Mouse (Mus musculus): ENCODE data around the gene Noa1. TPM values are rescaled to one million over a fixed set of nuclear protein-coding genes. Genes with fewer than 3 reads are reported as not detected.

Noa1 gene
- polyA plus RNA-seq, 1 experiment from 2014 or later: 35.5 TPM

DNA sequence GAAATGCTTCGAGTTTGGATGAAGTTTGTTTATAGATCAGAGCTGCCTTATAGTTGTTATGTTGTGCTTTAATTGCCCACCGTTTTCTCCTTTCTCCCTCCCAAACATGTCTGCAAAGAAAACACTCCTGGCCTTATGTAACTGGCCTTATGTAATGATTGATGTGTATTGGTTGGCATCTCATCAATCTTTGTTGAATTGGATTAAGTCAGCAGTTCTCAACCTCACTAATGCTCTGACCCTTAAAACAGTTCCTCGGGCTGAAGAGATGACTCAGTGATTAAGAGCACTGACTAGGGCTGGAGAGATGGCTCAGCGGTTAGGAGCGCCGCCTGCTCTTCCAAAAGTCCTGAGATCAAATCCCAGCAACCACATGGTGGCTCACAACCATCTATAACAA lies 5.1 kb upstream of the Noa1 start:
- H3K36me3 ChIP-seq: peaks cover 52% of the 10 kb centered on the region
- no peaks in the 10 kb centered on the region for H3K27me3 ChIP-seq
- no peak overlapping the region for H3K9ac ChIP-seq
- no peak for ATAC-seq (ENCODE audit: low FRiP score)
- no peak overlapping the region for H3K27ac ChIP-seq
- WGBS: 89% methylated on average over 6 of the region's 6 CpGs
- H3K4me3 ChIP-seq: no peak overlapping the region
- H3K4me2 ChIP-seq (replicated peaks): no peak overlapping the region
- peaks cover 14% of the 10 kb centered on the region for H3K4me1 ChIP-seq
- no peaks in the 10 kb centered on the region for H3K9me3 ChIP-seq (replicated peaks)

DNA sequence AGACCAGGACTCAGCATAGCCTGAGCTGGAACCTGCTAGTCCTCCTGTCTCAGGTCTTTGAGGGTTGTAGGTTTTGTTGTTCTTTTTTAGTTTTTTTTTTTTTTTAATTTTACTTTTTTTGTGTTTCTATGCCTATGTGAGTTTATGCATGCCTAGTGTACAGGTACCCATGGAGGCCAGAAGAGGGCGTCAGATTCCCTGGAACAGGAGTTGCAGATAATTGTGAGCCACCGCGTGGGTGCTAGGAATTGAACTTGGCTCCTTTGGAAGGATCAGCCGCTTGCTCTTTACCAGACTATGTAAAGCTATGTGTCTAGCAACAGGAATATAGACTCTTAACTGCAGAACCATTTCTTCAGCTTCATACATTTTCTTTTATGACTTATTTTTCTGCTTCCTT lies 4.3 kb upstream of the Noa1 start:
- H3K9ac ChIP-seq: no peak overlapping the region
- H3K36me3 ChIP-seq: peaks cover 49% of the 10 kb centered on the region

DNA sequence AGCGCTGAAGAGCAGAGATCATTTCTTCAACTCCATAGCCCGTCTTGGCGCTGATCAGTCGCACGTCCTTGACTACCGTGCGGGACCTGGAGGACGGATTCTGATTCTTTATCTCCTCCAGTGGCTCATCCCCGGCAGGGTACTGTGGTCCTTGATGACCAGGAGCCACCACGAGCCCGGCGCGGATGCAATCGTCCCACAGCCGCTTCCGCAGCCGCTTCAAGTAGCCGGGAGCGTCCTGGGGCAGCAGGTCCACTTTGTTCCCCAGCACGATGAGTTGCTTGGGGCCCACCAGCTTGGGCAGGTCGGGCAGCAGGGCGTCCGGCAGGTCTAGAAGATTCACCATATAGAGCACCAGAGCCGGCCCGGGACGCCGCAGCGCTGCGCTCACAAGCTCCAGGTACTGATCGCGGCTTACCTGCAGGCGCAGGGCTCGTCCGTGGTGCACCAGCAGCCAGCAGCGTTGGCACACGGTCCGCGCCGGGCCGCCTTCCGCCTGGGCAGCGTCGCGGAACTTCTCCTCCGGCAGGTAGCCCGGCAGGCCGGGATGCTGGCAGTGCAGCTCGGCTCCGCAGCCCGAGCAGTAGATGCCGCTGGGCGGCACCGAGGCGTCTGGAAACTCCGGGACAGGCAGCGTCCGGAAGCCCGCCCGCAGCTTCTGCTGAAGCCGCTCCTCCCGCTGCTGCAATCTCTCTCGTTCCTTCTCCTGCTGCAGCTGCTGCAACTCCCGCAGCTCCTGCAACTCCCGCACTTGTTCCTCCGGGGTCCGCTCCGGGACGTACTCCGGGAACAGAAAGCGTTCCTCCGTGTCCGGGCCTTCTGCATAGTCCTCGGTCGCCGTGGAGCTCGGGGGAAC lies 605 bp downstream of the Noa1 start:
- under 1% methylated on average over 75 of the region's 76 CpGs for WGBS
- Histone ChIP-seq H3K9me3 (replicated peaks) (no peaks in the 10 kb centered on the region), H3K4me3 (peak overlapping the region; percentile 78), H3K36me3 (peaks cover 33% of the 10 kb centered on the region), H3K9ac (peak overlapping the region; percentile 93), H3K27ac (peak overlapping the region; percentile 90), H3K27me3 (no peaks in the 10 kb centered on the region), H3K4me2 (replicated peaks) (peak overlapping the region; percentile 98), H3K4me1 (peaks cover 32% of the 10 kb centered on the region)
- ATAC-seq (ENCODE audit: low FRiP score): peak; percentile 48

More for the DNA sequence above, 4.3 kb upstream of the Noa1 start:
- H3K4me2 ChIP-seq (replicated peaks): no peak overlapping the region
- H3K9me3 ChIP-seq (replicated peaks): no peaks in the 10 kb centered on the region
- no peaks in the 10 kb centered on the region for H3K27me3 ChIP-seq
- no peak overlapping the region for H3K27ac ChIP-seq
- ATAC-seq (ENCODE audit: low FRiP score): no peak
- 98% methylated on average over 4 of the region's 4 CpGs for WGBS
- peaks cover 14% of the 10 kb centered on the region for H3K4me1 ChIP-seq
- no peak overlapping the region for H3K4me3 ChIP-seq

DNA sequence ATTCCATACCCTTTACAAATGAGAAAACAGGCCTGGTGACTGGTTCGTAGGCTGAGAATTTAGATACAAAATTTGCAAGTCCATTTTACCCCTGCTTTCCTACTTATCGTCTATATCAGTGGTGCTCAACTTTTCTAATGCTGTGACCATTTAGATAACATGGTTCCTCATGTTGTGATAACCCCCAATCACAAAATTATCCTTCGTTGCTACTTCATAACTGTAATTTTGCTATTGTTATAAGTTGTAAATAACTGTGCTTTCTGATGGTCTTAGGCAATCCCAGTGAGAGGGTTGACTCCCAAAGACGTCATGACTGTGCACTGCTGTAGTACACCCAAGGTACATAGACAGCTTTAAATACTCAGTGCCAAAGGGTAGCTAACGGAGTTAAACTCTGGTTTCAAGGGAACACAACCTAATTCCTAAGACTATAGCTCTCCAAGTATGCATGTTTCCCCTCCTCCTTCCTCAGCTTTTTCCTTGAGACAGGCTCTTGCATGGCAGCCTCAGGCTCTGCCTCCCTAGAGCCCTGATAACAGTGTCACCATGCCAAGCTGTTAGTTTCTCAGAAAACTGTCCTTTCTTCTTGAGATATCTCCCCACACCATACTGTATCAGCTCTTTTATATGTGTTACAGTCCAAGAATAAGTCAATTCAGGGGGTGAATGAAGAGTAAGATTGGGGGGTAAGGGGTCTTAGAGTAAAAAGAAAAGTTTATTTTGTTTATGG lies 1.9 kb downstream of the Noa1 start:
- Histone ChIP-seq H3K27ac (no peak overlapping the region), H3K4me3 (peak overlapping the region; percentile 78), H3K9ac (peak overlapping the region; percentile 93; the same call in 1 of the 2 replicates), H3K4me1 (peaks cover 32% of the 10 kb centered on the region), H3K36me3 (peaks cover 29% of the 10 kb centered on the region), H3K9me3 (replicated peaks) (no peaks in the 10 kb centered on the region), H3K4me2 (replicated peaks) (peak overlapping the region; percentile 98), H3K27me3 (no peaks in the 10 kb centered on the region)
- WGBS: 79% methylated on average over 5 of the region's 5 CpGs
- no peak for ATAC-seq (ENCODE audit: low FRiP score)

DNA sequence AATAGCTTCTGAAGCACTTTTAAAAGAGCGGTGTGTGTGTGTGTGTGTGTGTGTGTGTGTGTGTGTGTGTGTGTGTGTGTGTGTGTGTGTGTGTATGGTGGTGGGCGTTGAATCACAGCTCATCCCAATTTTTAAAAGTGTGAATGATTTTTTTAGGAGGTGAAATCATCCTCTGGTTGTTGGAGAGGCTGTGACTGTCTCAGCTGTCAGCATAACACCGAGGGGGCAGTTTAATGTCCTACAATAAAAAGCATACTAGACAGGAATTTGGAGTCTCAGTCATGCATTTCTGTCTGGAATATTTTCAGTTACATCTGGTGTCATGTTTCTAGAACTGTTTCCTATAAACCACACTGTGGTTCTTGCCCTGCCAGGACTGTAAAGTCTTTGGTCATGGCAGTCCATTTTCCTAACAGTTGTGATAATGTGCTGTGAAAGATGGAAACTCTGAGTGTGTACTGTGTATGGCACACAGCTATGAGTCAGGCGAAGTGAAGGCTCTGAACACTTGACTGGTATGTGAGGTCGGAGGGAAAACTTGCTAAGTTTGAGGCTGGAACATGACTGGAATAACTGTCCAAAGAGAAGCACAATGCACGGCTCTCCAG lies 8.5 kb downstream of the Noa1 start:
- H3K27me3 ChIP-seq: no peaks in the 10 kb centered on the region
- H3K4me1 ChIP-seq: no peaks in the 10 kb centered on the region
- 90% methylated on average over 6 of the region's 6 CpGs for WGBS
- H3K9me3 ChIP-seq (replicated peaks): no peaks in the 10 kb centered on the region
- no peak overlapping the region for H3K27ac ChIP-seq
- H3K4me3 ChIP-seq: no peak overlapping the region
- H3K36me3 ChIP-seq: peaks cover 52% of the 10 kb centered on the region
- H3K9ac ChIP-seq: no peak overlapping the region
- ATAC-seq (ENCODE audit: low FRiP score): no peak
- no peak overlapping the region for H3K4me2 ChIP-seq (replicated peaks)

DNA sequence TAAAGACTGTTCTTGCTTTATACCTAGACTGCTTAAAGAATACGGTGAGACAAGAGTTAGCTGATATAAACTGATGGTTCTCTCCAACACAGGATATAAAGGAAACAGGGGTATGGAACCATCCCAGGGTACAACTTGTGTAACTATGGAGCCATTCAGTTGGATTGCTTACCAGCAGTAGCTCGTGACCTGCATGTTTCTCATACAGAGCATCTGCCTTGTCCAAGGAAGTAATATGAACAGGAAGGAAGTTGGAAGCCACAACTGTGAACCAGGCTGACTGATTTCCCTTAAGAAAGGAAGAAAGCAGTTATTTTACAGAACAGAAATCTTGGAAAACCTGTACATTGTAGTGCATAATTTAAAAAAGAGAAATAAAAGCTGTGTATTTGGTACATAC lies 10.4 kb downstream of the Noa1 start:
- no peaks in the 10 kb centered on the region for H3K27me3 ChIP-seq
- WGBS: 90% methylated on average over 2 of the region's 2 CpGs
- peaks cover 58% of the 10 kb centered on the region for H3K36me3 ChIP-seq
- no peak overlapping the region for H3K9ac ChIP-seq
- no peak overlapping the region for H3K4me3 ChIP-seq
- ATAC-seq (ENCODE audit: low FRiP score): no peak
- no peaks in the 10 kb centered on the region for H3K4me1 ChIP-seq
- H3K4me2 ChIP-seq (replicated peaks): no peak overlapping the region
- no peak overlapping the region for H3K27ac ChIP-seq
- no peaks in the 10 kb centered on the region for H3K9me3 ChIP-seq (replicated peaks)

DNA sequence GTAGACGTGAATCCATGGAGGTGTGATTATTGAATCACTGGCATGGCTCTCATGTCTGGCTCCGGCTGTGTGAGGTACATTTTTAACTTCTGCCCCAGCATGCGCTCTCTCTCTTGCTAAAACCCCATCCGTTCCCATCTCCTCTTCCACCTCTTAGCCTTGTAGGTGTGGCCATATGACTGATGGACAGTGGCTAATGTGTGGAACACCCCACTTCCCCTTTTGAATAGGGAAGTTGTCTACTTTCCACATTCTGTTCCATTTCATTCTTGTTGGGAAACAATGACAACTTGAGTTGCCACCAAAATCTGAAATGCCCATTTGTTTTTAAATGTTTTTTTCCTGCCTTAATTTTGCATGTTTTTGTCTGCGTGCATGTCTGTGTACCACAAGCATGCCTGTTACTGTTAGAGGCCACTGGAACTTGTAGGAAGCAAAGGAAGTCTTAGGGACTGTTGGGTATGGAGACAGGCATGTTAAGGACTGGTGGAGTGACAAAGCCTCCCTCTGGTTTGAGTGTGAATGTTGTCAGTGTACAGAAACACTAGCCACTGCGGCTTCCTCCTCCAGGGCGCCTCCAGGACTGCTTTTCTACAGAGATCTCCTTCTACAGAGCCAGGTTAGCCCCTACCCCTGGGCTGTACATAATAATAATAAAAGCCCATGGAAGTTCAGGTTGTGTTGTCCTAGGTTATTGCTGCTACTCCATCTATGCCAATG lies 16.9 kb downstream of the Noa1 start:
- Histone ChIP-seq H3K36me3 (peaks cover 87% of the 10 kb centered on the region), H3K27ac (no peak overlapping the region), H3K9me3 (replicated peaks) (no peaks in the 10 kb centered on the region), H3K9ac (no peak overlapping the region), H3K27me3 (no peaks in the 10 kb centered on the region), H3K4me3 (no peak overlapping the region), H3K4me1 (no peaks in the 10 kb centered on the region), H3K4me2 (replicated peaks) (no peak overlapping the region)
- ATAC-seq (ENCODE audit: low FRiP score): no peak
- 92% methylated on average over 7 of the region's 7 CpGs for WGBS

DNA sequence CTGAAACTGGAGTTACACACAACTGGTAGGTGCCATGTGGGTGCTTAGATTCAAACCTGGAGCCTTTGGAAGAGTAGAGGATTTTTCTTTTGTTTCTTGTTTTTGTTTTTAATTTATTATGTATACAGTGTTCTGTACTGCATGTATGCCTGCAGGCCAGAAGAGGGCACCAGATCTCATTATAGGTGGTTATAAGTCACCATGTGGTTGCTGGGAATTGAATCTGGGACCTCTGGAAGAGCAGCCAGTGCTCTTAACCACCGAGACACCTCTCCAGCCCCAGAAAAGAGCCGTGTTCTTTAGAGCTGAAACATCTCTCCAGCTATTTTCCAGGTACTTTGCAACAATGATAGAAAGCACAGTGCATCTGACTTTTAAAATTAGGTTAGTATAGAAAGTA lies 19.3 kb downstream of the Noa1 start:
- no peak for ATAC-seq (ENCODE audit: low FRiP score)
- H3K4me1 ChIP-seq: no peaks in the 10 kb centered on the region
- H3K9me3 ChIP-seq (replicated peaks): no peaks in the 10 kb centered on the region
- no peak overlapping the region for H3K27ac ChIP-seq
- no peak overlapping the region for H3K4me3 ChIP-seq
- 89% methylated on average over 2 of the region's 2 CpGs for WGBS
- H3K4me2 ChIP-seq (replicated peaks): no peak overlapping the region
- H3K36me3 ChIP-seq: peaks cover 83% of the 10 kb centered on the region
- no peak overlapping the region for H3K9ac ChIP-seq
- no peaks in the 10 kb centered on the region for H3K27me3 ChIP-seq

DNA sequence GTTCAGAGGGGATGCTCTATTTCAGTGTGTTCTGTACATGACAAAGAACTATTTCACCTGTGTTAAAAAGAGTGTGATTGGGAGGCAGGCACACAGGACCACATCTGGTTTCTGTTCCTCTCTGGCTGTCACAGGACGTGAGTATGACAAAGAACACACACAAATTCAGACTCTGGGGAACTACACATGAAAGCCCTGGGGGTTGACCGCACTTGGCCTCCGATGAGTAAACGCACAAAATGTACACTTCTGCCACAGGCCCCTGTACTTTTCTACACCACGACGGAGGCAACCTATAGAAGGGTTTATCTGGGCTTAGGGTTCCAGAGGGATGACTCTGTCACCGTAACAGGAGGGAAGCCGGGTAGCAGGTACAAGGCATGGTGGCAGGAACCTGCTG lies 20.2 kb downstream of the Noa1 start:
- Histone ChIP-seq H3K36me3 (peaks cover 73% of the 10 kb centered on the region), H3K27me3 (no peaks in the 10 kb centered on the region), H3K27ac (no peak overlapping the region), H3K4me1 (no peaks in the 10 kb centered on the region), H3K4me3 (no peak overlapping the region), H3K9ac (no peak overlapping the region), H3K4me2 (replicated peaks) (no peak overlapping the region), H3K9me3 (replicated peaks) (no peaks in the 10 kb centered on the region)
- 86% methylated on average over 8 of the region's 8 CpGs for WGBS
- ATAC-seq (ENCODE audit: low FRiP score): no peak

DNA sequence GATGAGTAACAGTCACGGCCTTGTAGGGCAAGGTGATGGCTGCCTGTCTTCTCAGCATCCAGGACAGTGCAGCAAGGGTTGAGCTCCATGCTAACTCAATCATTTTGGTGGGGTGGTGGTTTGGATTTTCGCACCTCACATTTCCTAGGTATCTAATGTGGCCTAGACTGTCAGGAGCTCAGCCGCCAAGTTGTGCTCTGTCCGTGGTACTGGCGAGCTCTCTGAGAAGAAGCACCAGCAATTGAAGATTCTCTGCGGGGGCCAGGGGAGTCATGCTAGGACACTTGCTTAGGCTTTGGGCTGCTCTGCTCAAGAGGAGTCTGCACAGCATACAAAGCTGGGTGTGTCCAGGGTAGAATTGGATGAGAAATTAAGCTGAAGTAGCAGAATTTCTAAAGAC lies 22.0 kb downstream of the Noa1 start:
- no peak for ATAC-seq (ENCODE audit: low FRiP score)
- Histone ChIP-seq H3K27me3 (no peaks in the 10 kb centered on the region), H3K27ac (no peak overlapping the region), H3K9ac (no peak overlapping the region), H3K4me3 (no peak overlapping the region), H3K36me3 (peaks cover 62% of the 10 kb centered on the region), H3K4me1 (no peaks in the 10 kb centered on the region), H3K9me3 (replicated peaks) (no peaks in the 10 kb centered on the region), H3K4me2 (replicated peaks) (no peak overlapping the region)
- 78% methylated on average over 6 of the region's 6 CpGs for WGBS

DNA sequence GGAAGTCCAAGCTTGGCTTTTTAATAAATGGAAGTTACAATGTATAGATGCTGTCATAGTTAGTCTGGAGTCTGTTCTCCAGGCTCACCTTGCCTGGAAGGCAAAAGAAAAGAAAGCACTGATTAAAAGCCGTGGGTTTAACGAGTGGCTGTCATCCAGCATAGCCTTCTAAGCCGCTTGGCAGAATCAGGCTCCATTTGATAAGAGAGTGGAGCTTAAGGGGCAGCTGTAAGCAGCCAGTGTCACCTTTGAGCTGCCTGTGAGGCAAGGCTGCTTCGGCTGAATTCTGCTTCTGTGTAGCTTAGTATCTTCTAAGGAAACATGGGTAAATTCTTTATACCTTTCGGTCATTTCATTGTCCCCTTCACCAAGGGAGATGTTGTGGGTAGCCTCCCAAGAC lies 23.0 kb downstream of the Noa1 start:
- H3K27me3 ChIP-seq: no peaks in the 10 kb centered on the region
- WGBS: 92% methylated on average over 5 of the region's 5 CpGs
- no peak overlapping the region for H3K27ac ChIP-seq
- no peak overlapping the region for H3K9ac ChIP-seq
- peaks cover 62% of the 10 kb centered on the region for H3K36me3 ChIP-seq
- no peak overlapping the region for H3K4me3 ChIP-seq
- H3K9me3 ChIP-seq (replicated peaks): no peaks in the 10 kb centered on the region
- no peak overlapping the region for H3K4me2 ChIP-seq (replicated peaks)
- ATAC-seq (ENCODE audit: low FRiP score): no peak
- H3K4me1 ChIP-seq: no peaks in the 10 kb centered on the region

DNA sequence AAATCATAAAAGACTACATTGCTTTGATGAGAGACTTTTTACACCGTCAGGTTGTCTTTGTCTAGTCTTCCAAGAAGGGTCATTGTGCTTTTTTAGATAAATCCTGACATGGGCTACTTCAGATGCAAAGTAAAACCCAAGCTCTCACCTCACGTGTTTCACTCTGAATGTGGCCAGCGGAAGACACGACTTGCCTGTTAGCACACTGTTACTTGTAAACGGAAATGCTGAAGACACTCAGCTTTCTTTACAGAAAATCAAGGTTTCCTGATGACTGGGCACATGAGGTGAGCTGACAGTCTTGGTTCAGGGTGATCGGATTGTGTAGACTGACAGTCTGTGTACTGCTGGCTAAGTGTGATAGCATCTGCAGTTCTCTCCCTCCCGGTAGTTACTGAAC lies 24.2 kb downstream of the Noa1 start:
- Histone ChIP-seq H3K27ac (no peak overlapping the region), H3K9me3 (replicated peaks) (no peaks in the 10 kb centered on the region), H3K4me2 (replicated peaks) (no peak overlapping the region), H3K9ac (no peak overlapping the region), H3K4me3 (no peak overlapping the region), H3K27me3 (no peaks in the 10 kb centered on the region), H3K36me3 (peaks cover 65% of the 10 kb centered on the region), H3K4me1 (no peaks in the 10 kb centered on the region)
- no peak for ATAC-seq (ENCODE audit: low FRiP score)
- 86% methylated on average over 7 of the region's 7 CpGs for WGBS

All from hindbrain, embryonic 12.5 days (tissue).